Mouse (Mus musculus) left cerebral cortex, postnatal 4 days (tissue): ENCODE data around the gene Olfr295. TPM values are rescaled to one million over a fixed set of nuclear protein-coding genes. Genes with fewer than 3 reads are reported as not detected.

ENCODE experiments used
- DNase-seq: peaks from one replicate; pipeline ENCODE4 v3.0.0-alpha.2; 2022
- intact Hi-C: fragments of 180-260 bp; cut with DNase I; formaldehyde crosslinking; loops from one replicate; pipeline ENCODE4 v1.15.1; 2025
- total RNA-seq, 2 experiments: library from RNA; stranded (reverse); gene quantifications; 2 replicates each; pipeline ENCODE4 v1.2.3; 2021

Olfr295 gene
- not detected for total RNA-seq

- DNase-seq: no peak
- intact Hi-C loops: no loop called here
These were observed at the start of gene Olfr295 for GRCm38 (mm10) chr7:86583562-86583961. Olfr295 (plus strand) TSS chr7:86583862.

- intact Hi-C loops: no loop called here
- DNase-seq: no peak
These were observed 32.9 kb downstream of the Olfr295 start, which contains the start of gene Olfr294 for GRCm38 (mm10) chr7:86616543-86616942. Olfr294 (minus strand) TSS chr7:86616643.

Other genes with a start within 250 kb of the Olfr295 start
- not detected for gene Olfr307, start 246.3 kb upstream of the Olfr295 start, total RNA-seq
- gene Olfr305, start 216.9 kb upstream of the Olfr295 start, total RNA-seq: not detected
- gene Olfr304, start 197.2 kb upstream of the Olfr295 start, total RNA-seq: not detected
- not detected for gene Olfr303, start 186.1 kb upstream of the Olfr295 start, total RNA-seq
- not detected for gene Olfr301, start 180.0 kb upstream of the Olfr295 start, total RNA-seq
- gene Olfr299, start 123.9 kb upstream of the Olfr295 start, total RNA-seq: not detected
- not detected for gene Olfr298, start 91.4 kb upstream of the Olfr295 start, total RNA-seq
- not detected for gene Olfr297, start 63.9 kb upstream of the Olfr295 start, total RNA-seq
- gene Olfr294, start 32.8 kb downstream of the Olfr295 start, total RNA-seq: not detected
- gene Olfr293, start 65.2 kb downstream of the Olfr295 start, total RNA-seq: not detected
- gene Olfr292, start 104.5 kb downstream of the Olfr295 start, total RNA-seq: not detected
- 1 to 10 TPM in 1 of 2 experiments, under 1 TPM in 1; 0.82 to 1.1 TPM for gene Folh1, start 192.1 kb downstream of the Olfr295 start, total RNA-seq
- gene Vmn2r77, start 211.2 kb downstream of the Olfr295 start, total RNA-seq: not detected